Mouse (Mus musculus) frontal cortex, adult 2 months (tissue): ENCODE measurements at regions not wholly inside any gene's neighbourhood (a gene's known extent, or its start where the extent isn't known, plus 50 kb on each side); places are given as distances from the start of the nearest gene placed in this dataset.

Experiments
- DNase-seq, 2 experiments: peaks; one replicate each; pipeline ENCODE4 v3.0.0; 2022; ENCODE audit warnings: low spot score in 1 of 2; ENCODE audit errors: extremely low spot score in 1 of 2

- no peak for DNase-seq
Observed at GRCm38 (mm10) chr14:98749086-98750027, 244.8 kb downstream of the Rpl36a-ps1 start.

DNA sequence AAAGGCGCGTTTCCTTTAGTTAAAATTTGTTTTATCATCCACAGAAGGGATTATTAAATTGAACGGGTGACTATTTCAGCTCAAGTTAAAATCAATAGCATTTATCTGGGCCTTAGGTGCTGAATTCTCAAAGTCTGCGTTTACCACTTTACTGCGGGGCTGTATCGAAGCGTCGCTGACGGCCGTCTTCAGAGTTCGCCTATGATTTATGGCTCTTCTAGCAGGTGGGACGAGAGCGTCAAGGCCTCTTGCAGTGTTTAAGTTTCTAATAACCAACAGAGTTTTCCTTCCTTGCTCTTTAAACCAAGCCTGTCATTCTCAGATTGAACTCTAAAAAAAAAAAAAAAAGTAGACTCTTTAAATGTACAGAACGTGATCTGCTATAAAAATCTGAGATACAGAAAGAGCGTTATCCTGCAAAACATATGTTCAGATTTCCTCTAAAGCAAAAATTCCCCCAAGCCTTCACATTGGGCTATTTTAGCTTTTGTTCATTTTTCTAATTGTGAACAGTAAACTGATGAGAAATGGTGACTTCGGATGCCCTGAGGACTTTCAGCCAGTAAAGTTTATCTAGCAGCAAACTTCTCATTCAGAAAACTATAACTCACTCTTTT, 246.9 kb downstream of the Rpl36a-ps1 start:
- DNase-seq = no peak

GRCm38 (mm10) chr14:98730375-98730774, 263.7 kb downstream of the Rpl36a-ps1 start:
- DNase-seq = no peak

- no peak for DNase-seq
Observed at GRCm38 (mm10) chr14:98728863-98729262, 265.3 kb downstream of the Rpl36a-ps1 start.

- DNase-seq = no peak
Observed at GRCm38 (mm10) chr14:98722481-98722880, 271.6 kb downstream of the Rpl36a-ps1 start.

- no peak for DNase-seq
Observed at GRCm38 (mm10) chr14:98721033-98721432, 273.1 kb downstream of the Rpl36a-ps1 start.

GRCm38 (mm10) chr14:98708045-98708444, 286.1 kb downstream of the Rpl36a-ps1 start:
- DNase-seq = no peak

DNA sequence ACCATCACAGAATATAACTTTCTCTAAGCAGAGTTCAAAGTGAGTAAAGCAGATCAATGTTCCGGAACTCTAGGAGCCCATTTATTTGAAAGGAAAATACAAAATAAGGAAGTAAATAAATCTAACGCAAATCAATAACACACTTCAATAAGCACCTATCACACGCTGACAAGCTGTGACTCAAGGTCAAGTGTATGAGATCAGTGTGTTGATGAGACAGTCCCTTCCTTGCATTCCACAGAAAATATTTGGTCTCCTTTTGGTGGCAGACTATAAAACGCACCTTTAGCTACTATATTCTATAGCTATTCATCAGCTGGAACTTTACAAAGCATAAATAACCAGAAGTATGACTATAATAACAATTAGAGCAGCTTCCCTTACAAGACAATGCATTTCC, 286.5 kb downstream of the Rpl36a-ps1 start:
- DNase-seq = no peak

- peak; percentile 3 to 27 for DNase-seq
Observed at GRCm38 (mm10) chr14:98703289-98703688, 290.8 kb downstream of the Rpl36a-ps1 start.

DNA sequence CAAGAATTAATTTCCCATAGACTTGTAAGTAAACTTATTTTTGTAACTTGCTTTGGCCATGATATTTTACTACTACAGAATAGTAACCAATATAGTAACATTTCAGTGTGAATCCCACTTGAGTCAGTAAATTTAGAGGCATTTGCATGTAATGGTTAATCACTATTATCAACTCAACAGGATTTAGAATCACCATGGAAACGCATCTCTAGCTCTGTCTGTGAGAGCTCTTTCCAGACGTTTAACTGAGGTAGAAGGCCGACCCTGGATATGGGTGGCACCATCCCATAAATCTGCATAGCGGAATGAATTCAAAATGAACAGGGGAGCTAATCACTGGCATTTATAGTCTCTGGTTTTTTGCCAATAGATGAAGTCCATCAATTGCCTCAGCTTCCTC, 337.6 kb downstream of the Rpl36a-ps1 start:
- no peak for DNase-seq

- no peak for DNase-seq
Observed at GRCm38 (mm10) chr14:98654191-98654809, 339.8 kb downstream of the Rpl36a-ps1 start.

DNA sequence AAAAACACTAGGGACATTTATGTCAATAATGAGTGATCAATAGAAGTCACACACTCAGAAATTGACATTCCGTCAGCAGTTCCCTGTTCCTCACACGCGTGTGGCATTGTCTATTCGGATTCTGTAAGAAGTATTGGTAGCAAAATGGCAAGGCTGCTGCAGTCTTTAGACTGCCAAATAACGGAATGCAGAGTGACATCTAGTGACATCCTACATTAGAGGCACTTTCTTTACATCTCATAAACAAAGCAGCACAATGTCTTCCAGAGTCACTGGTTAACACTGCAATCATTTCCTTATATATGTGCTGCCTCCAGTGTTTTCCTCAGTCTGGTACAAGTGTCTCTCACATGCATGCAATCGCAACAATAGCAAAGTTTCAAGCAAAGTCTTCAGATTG, 342.9 kb downstream of the Rpl36a-ps1 start:
- DNase-seq = no peak

DNA sequence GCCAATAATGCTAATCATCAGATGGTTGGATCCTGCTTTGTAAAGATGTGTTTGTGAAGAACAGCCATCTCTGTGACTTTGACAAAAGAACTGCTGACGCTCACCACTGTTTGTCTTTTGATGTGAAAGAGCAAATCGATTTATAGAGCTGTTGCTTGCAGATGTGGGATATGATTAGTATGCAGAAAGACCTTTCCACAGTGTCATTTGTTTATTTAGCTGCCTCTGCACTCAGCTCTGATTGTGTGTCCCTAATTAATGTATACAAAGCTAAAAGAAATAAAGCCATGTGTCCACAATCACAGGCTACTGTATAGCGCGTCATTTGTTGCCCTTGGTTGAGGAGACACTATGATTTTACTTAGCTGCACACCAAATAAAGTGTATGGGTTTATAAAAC, 343.6 kb downstream of the Rpl36a-ps1 start:
- DNase-seq = no peak

DNA sequence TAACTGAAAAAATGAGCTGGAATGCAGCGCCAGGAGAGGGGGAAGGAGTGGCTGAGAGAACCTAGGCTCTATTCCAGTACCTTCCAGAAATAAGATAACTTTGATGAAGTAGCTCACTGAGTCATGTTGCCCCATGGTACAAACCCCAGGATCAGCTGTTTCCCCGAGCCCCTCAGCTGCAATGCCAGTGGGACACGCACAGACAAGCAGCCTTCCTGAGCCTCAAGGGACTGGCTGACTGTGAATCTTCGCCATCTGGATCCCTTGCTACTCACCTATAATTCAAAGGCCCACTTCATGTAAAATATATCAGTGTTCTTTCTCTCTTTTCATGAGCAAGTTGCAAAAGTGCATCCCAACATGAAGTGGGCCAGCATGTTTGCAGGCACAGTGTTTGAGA, 346.5 kb downstream of the Rpl36a-ps1 start:
- DNase-seq = no peak

DNA sequence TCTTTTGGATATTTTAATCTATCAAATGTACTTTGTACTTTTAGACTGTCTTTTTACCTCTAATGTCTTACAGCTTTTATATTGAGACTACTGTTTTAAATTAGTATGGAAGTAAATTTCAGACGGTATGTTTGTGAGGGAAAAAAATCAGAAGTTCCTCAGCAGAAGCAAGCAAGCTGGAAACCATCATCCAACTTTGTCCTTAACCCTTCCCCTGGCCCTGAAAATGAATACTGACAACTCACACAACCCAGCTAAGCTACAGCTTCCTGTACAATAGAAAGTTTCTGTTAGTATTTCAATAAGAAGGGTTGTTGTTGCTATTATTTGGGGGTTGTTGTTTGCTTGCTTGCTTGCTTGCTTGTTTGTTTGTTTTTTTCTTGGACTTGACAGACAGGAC, 350.4 kb downstream of the Rpl36a-ps1 start:
- no peak for DNase-seq

GRCm38 (mm10) chr14:98642661-98643331, 351.3 kb downstream of the Rpl36a-ps1 start:
- no peak for DNase-seq

DNA sequence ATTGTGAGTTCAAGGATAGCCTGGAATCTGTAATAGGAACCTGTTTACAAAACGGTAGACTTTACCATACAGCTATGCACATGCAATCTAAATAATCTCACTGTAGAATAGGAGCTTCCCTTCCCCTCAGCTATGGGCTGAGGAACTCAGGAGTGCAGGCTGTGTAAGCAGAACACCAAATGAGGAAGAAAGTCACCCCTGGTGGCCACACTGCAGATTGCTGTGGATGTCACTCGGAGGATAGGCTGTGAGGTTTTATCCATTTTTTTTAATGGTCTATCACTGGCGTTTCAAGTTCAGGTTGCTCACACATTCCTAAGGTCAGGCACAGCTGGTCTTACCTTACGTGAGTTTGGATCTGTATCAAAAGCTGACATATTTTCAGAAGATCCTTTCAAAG, 365.1 kb downstream of the Rpl36a-ps1 start:
- DNase-seq = no peak

DNA sequence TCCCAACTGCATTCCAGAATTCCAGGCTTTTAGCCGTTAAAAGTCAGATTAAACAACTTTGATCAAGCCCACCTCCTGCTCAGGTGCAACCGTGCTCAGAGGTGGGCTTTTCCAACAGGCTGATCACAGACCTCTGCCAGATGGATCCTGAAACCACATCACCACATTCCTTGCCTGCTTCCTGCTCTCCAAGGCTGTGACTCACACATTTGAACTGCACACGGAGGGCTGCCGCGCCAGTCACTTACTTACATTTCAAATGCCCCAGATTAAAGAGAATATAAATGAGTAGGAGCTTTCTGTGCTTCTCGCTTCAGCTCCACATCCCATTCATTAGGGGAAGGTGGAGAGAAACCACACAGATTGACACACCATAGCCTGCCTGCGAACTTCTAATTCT, 367.6 kb downstream of the Rpl36a-ps1 start:
- DNase-seq = peak in 1 of 2 experiments; percentile 4

- no peak for DNase-seq
Observed at GRCm38 (mm10) chr14:98625867-98626266, 368.3 kb downstream of the Rpl36a-ps1 start.

GRCm38 (mm10) chr14:98605772-98606171, 388.3 kb downstream of the Rpl36a-ps1 start:
- no peak for DNase-seq

GRCm38 (mm10) chr14:98596252-98596651, 397.9 kb downstream of the Rpl36a-ps1 start:
- DNase-seq = no peak
